Mouse (Mus musculus): ENCODE measurements around the gene L3mbtl4.
"Not testable (repeated sequence)": the region's sequence is repeated elsewhere in the genome, so short reads cannot be mapped to it uniquely, and the experiment has no call there.

Gene L3mbtl4

DNA sequence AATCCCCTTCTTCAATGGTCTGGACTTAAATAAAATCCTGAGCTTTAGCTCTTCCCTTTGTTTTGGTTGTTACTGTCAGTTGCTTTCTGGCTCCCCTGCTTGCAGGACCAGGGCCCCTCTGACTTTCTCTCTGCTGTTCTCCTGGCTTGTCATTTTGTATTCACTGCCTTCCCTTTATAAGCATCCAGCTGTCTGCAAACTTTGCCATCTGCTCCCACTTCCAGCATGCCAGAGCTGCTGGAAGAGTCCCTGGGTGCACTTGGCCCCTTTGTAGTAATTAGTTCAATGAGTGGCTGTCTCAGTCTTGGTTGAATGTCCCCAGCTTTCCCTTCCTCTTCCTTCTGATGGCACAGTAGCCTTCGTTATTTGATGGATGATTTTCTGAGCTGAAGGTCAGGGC, 132.4 kb downstream of the L3mbtl4 start:
- DNase-seq (ENCODE audit: low spot score) = no peak

DNA sequence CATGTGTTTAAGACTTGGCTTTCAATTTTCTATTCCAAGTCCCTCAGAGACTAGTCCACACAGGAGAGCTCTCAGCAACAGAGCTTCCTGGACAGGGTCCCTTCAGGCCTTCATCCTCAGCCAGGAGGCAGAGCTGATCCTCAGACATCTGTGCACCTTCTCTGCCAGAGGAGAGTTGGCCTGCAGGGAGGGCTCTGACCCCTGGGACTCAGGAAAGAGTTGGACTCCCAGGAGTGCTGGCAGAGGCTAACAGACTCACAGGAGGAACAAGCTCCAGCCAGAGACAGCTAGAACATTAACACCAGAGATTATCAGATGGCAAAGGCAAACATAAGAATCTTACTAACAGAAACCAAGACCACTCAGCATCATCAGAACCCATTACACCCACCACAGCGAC, 133.5 kb downstream of the L3mbtl4 start:
- DNase-seq (ENCODE audit: low spot score) = not testable (repeated sequence)

DNA sequence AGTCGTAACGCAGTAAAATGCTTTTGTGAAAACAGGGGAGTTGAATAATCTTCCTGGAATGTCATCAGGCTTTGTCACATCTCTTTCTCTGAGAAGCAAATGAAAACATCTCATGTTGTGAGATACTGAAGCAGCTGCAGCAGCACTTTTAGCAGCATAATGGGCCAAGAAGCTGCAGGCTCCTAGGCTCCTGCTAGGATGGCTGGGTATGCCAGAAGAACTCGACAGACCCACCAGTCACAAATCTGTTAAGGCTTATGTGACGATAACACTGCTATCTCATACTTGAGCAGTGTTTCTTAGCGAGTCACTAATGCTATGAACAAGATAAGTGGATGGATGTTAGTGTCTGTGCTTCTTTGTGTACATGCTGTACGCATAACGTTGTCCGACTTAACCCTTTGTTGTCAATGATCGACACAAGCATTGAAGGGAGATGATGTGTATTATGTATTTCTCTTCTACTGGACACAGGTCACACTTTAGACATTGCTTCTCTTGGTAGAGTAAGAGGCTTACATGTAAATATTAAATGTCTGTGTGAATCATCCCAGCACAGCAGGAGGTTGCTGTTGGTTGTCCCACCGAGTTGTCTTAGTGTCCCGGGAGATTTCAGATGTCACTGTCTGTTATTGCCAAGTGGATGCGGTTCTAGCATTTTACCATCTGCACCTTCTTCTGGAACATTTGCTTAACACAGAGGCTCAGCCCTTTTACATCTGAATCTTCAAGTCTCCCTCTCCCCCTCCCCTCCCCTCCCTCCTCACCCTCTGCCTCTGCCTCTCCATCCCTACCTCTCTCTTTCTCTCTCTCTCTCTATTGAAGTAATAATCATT, 149.3 kb downstream of the L3mbtl4 start:
- no peak for DNase-seq (ENCODE audit: low spot score)

DNA sequence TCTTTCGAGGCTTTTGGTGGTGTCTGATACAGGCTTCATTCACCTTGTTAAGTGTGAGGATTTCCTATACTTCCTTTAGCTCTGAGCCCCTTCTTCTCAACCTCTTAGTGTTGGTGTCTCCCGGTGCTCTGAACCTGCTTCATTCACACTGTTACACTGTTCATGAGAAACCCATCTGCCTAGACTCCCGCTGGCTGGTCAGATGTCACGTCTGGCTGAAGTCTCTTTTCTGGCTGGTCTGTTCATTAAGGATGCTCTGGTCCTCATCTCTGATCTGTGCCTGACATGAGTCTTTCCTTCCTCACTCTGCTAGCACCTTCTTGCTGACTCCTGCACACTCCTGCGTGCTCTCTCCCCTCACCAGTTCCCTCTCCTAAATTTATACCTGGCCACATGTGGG, 160.0 kb downstream of the L3mbtl4 start:
- no peak for DNase-seq (ENCODE audit: low spot score)

DNA sequence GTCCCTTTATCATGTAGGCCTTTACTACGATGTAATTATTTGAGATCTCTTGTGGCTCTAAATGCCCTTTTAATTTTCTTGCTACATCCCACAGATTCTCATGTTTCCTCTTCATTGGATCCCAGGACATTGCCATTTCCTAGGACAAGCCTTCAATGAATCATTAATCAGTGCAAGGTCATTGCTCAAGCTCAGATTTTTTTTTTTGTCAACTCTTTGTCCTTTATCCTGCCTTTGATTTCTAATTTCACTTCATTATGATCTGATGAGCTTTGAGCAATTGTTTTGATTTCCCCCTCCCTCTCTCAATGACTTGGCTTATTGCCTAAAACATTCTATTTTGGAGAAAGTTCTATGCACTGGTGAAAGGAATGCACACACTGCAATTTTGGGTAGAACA, 177.3 kb downstream of the L3mbtl4 start:
- DNase-seq (ENCODE audit: low spot score) = no peak

DNA sequence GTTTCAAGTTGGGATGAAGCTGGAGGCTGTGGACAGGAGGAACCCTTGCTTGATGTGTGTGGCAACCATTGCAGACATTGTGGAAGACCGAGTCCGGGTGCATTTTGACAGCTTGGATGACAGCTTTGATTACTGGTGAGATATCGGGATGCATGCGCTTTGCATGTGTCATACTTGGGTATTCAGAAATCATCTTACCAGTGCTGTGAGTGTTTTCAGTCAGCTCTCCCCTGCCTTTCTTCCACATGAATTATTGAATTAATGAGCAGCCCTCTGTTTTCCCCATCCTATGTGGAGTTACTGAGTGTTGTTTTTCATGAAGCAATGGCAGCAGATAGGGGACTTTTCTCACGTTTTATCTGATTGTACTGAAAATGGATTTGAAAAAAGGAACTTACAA, 187.9 kb downstream of the L3mbtl4 start:
- DNase-seq (ENCODE audit: low spot score) = no peak

DNA sequence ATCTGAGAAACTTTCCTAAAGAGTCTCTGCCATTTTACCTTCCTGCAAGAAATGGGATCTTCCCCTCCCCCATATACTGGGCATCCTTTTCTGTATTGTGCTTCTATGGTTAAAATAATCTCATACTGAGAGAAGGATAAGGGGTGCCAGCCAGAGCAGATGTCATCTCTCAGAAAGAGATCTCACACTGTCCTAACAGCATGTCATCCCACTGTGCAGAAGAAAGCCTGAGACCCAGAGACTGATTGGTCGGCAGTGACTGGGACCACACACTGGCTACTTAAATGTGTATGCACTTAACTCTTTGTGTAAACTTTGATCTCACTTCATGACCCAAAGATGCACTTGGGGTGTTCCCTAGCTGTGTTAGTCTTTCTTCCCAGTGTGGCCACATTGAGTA, 193.7 kb downstream of the L3mbtl4 start:
- DNase-seq (ENCODE audit: low spot score) = no peak

DNA sequence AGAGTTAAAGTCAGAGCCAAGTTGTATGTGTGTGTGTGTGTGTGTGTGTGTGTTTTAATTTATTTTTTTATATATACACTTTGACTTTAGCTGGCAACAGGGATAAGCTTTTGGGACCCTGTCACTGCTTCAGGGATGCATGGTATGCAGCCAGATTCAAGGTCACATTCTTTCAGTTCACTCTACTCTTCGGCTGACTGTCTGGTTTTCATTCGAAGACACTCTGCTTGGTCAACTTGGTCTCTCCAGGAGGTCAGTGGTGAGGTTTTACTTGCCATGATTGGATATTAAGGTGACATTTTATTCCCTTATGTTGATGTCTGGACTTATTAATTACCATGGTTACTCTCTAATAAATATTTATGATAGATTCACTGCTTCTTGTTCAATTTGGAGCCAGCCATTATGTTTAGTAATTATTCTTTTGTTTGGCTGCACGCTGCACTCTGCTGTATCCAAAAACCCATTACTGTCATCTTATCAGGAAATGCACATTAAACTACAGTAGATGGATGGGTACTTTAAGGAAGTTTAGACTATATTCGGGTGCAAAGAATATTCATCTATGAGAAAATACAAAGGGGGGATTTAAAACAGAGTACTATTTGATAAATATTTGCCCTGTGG, 216.6 kb downstream of the L3mbtl4 start:
- DNase-seq (ENCODE audit: low spot score) = no peak

DNA sequence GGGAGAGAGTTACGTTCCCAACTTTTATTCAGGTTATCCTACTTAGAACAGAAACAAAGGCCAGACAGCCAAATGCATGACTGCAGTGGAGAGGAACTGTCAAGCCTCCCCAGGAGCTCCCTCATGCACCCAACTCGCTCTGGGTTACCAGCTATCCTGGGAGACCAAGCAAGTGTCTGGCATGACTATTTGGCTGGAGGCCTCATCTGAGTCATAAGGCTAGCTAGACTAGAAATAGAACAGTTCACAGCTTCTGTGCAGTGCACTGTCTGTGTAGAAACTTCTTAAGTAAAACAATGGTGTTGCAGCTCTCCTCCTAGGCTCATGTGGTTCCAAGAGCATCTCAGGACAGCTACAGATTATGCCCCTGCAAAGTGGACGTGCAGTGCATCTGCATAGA, 218.6 kb downstream of the L3mbtl4 start:
- DNase-seq (ENCODE audit: low spot score) = no peak

DNA sequence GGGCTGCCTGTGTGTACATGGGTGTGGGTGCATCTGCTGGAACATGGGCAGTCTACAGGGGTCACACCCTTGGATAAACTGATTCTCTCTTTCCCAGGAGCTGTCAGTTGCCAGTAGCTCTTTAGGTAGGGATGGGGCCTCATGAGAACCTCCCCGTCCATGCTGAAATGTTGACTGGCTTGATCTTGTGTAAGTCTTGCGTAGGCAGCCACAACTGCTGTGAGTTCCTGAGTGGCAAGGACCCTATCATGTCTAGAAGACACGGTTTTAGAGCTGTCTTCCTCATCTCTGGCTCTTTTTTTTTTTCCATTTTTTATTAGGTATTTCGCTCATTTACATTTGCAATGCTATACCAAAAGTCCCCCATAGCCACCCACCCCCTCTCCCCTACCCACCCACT, 229.4 kb downstream of the L3mbtl4 start:
- DNase-seq (ENCODE audit: low spot score) = not testable (repeated sequence)

DNA sequence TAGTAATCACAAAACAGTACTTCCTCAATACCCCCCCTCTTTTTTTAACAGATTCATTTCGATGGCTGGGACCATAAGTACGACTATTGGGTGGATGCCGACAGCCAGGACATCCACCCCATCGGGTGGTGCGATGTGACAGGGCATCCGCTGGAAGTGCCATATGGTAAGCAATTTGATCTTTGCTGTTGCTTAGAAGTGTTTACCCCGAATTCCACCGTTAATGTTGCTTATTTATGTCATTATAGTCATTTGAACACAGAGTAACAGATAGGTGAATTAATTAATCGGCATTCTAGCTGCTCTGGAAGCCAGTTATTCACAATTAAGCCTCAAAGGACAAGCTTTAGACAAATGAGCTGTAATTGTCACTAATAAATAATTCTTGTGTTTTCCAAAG, 286.1 kb downstream of the L3mbtl4 start:
- no peak for DNase-seq (ENCODE audit: low spot score)

DNA sequence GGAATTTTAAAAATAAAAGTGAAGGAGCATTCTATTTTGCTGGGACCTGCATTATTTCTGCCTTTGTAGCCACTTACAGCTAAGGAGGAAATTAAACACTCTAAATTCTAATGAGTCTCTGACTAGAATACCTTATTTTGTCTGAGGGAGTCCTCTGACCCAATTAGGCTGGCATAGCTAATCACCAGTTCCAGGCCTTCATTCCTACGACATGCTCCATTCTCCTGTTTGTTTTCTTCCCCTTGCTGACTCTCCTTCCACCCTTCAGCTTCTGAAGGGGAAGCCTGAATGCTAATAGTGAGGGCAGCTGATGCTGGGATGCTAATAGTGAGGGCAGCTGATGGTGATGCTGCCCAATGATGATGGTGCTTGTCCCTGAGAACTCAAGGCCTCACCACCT, 286.7 kb downstream of the L3mbtl4 start:
- peak; percentile 3 for DNase-seq (ENCODE audit: low spot score)

DNA sequence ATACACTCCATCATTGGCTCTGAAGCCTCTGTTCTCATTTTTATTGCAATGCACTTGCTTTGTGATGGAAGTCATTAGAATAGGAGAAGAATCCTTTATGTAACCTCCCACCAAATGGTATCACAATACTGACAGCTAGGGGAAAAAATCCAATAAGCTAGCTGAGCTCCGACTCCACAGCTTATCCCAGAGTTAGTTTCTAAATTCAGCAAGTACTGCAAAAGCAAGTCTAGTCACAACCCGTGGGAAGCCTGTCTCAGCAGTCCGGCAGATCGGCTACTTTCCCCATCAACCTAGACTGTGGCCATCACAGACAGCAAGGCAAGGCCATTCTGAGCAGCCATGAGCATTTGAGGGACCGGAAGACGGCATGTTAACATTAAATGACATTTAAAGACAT, 298.2 kb downstream of the L3mbtl4 start:
- peak; percentile 2 for DNase-seq (ENCODE audit: low spot score)

DNA sequence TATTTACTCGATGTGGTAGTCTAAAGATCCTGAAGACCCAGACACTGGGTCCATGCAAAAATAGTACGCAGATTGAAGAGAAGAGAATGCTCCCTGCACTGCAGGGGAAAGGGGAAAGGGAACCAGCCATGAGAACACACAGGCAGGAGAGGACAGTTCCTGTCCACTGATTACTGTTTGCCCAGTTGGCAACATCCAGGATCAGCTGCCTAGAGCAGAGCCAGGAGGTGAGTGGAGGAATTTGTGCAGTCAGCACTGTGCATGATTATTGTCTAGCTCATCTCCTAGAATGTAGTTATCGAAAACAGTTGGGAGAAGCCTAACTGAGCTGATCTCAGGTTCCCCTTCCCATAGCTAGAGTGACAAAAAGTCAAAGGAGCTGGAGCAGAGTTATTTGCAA, 311.6 kb downstream of the L3mbtl4 start:
- no peak for DNase-seq (ENCODE audit: low spot score)

DNA sequence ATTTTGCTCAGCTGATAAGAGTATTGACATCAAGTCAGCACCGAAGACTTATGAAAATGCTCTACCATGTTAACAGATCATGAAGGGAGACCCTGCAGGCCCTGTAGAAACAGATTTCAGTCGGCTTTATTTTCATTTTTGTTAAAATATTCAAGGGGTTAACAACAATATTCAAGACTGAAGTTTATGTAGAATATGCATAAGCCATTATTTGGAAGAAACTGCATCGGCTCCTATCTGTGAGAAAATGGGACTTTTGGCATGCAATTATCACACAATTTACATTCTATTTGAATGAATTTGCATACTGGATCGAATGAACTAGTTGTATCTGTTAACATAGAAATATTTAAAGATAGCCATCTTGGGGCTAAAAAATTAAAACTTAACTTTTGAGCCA, 318.0 kb downstream of the L3mbtl4 start:
- DNase-seq (ENCODE audit: low spot score) = no peak

DNA sequence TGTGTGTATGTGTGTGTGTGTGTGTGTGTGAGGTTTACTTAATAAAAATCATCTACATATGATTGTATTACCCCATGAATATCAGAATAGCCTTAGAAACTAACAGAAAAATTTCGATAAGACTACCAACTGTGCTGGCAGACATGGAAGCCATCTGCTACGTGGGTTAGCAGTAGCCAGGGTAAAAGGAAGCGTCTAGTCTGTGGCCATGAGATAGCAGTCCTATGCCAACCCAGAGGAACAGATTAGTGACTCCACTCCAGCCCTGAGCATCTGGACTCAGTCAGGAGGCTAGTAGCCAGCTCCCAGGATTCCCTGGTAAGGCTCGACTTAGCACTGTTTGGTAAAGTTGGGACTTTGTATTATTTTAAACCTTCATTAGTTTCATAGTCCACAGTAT, 329.1 kb downstream of the L3mbtl4 start:
- DNase-seq (ENCODE audit: low spot score) = no peak

DNA sequence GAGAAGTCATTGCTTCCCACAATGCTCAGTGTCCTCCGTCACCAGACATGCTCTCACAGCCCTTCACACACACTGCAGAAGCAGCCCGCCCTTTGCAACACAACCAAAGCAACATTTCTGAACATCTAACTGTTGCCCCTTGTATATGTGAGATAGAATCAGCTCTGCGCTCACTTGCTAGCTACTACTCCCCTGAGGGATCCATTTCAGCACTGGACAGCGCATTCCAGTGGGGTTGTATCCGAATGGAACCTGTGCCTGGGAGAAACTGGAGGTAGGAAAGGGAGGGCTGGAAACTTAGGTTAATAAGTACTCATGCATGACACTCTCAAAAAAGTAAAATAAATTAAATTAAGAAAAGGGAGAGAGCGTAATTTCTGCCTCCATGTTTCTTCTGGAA, 334.1 kb downstream of the L3mbtl4 start:
- DNase-seq (ENCODE audit: low spot score) = no peak

DNA sequence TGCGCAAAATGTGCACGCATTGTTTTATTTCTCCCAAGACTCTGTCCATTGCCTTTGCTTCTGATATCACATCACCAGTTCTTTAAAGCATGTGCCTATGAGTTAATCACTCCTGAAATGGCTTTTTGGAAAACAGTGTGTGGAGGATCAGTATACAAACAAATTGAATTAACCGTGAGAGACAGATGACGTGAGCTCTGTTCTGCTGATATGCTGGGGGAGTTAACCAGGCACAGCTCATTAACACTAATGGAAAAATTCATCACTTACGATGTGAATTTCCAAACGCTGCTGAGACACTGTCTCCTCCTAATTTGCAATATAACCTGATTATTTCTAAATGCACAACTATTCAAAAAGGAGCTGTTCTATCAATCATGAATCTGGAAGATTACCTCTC, 337.6 kb downstream of the L3mbtl4 start:
- DNase-seq (ENCODE audit: low spot score) = no peak

DNA sequence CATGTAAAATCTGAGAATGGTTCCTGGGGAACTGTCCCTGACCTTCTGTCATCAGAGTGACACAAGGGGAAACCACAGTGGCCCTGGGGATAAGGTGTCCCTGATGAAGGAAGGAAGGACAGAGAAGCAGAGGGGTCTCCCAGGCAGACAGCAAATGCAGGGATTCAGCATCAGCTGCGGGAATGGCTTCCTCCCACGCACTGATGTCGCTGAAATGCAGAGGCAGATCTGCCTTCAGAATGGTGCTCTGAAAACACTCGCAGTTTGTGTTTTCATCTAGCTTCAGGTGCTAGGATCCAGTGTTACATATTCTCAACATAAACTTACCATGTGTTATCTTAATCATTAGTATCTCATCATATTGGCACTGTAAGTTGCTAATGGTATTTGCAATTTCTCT, 351.7 kb downstream of the L3mbtl4 start:
- no peak for DNase-seq (ENCODE audit: low spot score)

DNA sequence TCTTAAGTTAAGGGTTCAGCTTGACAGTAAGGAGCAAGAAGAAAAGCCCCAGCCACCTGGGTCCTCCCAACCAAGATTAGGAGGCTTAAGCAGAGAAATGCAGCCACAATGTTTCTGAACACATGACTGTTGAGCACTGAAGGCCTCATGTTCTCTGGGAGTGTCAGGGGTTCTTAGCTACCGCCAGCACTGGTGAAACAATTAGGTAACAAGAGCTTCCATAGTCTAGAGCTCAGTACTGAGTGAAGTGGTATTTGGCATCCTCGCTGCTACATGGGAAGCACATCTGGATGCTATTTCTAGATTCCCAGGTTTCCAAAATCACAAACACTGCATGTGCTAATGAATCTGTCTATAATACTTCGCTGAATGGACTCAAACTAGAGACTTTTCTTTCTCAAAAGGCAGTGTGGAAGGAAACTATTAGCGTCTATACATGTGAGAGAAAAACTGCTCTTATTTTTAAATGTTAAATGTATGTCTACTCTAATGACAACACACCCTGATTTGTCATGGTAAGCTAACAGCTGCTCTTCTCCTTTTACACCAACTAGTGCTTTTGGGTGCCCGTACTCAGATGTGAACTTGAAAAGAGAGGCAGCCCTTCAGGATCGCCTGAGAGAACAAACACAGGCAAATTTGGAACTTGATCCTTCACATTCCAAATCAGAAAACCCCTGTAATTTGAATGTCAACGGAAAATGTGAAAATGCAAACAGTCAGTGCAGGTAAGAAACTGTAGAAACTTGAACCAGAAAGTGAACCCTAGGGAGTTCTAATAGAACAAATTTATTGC, 356.2 kb downstream of the L3mbtl4 start:
- no peak for DNase-seq (ENCODE audit: low spot score)

DNA sequence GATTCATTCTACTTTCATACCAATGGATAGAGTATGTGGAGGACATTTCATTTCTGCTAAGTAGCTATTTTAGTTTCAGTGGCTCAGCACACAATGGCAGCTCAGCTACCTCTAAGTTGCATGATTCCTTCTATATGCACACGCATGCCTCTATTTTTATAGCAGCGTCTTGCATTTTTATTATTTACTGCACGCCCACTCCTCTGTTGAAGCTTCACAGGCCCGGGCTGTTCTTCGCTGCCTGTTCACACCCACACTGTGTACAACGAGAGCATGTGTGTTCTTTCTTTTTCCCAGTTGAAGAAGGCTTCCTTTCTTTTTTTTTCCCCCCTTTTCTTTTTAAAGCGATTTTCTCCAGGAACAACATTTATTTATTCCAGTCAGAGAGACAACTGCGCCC, 357.8 kb downstream of the L3mbtl4 start:
- DNase-seq (ENCODE audit: low spot score) = peak; percentile 24

DNA sequence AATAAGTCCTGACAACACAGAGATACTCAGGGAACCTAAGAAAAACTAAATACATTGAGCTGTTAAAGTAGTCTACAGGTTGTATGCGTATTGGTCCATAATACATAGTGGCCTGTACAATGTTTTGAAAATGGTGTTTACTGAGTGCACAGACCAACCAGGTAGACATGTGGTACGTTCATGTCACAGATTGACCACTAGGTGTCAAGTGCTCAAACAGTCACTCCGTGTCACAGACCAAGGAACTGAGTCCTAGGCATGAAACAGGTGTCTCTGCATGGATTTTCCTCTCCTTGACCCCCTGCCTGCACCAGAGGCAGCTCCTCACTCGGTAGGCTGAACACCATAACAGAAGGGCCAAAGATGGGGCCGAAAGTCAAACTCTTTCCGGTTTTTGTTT, 366.6 kb downstream of the L3mbtl4 start:
- DNase-seq (ENCODE audit: low spot score) = no peak

DNA sequence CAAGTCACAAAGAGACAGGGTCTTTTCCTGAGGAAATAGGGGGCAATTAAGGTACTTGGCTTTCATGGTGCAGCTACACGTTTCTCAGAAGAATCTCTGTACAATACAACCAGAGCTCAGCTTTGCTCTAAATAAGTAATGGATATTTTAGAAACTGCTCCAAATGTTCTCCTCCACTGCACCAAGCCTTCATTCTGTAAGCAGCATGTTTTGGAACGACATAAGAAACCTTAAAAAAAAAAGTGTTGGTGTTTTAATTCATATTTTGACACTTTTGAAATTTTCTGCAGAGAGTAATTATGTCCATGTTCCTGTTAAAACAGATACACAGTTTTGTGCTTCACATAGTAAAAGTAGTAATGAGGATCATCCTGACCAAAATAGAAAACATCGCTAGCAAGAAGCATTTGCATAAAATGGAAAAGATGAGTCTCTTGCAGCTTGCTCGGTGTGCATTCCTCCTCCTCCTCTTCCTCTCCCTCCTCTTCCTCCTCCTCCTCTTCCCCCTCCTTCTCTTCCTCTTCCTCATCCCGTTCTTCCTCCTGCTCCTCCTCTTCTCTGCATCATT, 369.0 kb downstream of the L3mbtl4 start:
- DNase-seq (ENCODE audit: low spot score) = peak; percentile 8

Measured in left cerebral cortex, adult 11 months (tissue).